Mouse (Mus musculus) liver, postnatal 0 days (tissue): ENCODE measurements around the gene Slc51b.

Experiments
- CTCF ChIP-seq: sonication (generic); IDR thresholded peaks from 2 replicates; pipeline ENCODE4 v1.5.1; 2016; ENCODE audit warnings: antibody characterized with exemption, low read depth
- EP300 ChIP-seq: IDR thresholded peaks from 2 replicates; pipeline ENCODE4 v1.6.1; 2016; ENCODE audit warnings: antibody characterized with exemption, low read depth, mild to moderate bottlenecking

DNA sequence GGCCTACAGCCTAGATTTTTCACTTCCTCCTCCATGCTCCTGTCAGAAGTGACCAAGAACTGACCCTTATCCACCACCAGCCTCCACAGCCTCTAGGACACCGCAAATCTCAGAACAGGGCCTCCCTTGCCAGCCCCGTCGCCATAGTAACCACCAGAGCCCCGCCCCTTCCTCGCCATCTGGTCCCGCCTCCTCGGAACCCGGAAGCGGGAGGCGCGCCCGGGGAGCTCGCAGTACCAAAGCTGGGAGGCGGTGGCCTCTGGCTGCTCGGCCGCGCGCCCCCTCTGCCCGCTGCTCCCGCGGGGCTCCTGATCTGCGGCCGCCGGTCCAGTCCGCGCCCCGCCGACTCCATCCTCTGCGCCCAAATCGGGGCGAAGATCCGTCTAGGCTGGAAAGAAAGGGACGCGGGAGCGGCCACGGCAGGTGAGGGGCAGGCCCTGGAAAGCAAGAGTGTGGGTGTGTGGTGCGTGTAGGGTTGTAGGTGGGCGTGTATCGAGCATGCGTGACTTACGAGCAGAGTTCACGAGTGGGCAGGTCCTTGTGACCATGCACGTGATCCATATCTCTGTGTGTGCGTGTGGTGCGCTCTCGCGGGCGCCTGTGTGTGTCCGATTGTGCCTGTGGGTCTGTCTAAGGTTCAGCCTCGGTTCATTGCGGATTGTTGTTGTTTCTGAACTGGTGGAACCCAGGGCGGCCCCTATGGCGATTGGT is 38.1 kb upstream of the Slc51b start, which contains the start of gene Spg21:
- TF ChIP-seq CTCF (no peak), EP300 (no peak)
